Mouse (Mus musculus): ENCODE results near the gene Gprc5a.

Gene Gprc5a

DNA sequence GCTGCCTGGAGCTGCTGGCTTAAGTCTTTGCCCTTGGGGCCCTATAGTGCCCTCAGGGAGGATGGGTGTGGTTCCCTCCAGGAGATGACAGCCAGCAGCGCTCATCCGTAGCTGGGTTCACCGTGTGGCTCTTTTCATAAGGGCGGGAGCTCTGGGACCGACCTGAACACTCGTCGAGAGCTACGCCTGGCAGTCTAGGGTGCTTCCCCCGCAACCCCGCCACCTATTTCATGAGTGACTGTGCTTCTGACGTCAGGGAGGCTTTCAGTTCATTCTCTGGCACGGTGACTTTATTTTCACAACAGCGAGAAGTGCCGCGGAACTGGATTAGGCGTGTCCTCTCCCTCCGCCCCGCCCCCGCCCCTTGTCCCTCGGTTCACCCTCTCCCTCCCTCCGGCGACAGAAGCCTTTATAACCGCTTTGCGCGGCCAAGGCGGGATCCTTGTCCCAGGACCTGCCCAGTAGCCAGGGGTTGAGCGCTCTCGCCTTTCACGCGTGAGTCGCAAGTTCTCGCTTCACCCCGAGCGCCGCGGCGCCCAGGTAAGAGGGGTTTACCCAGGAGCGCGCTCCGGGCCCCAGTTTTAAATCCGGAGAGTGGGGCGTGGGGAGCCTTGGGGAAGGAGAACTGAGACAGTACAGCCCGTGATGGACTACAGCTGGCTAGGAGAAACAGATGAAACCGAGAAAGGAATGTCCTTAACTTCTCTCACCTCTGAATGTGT, at the start of gene Gprc5a:
Gene Gprc5a, plus strand, starts transcription at position 416 of the 722 bp plus-strand sequence.
- DNase-seq (ENCODE audit: low spot score) = peak; percentile 61

DNA sequence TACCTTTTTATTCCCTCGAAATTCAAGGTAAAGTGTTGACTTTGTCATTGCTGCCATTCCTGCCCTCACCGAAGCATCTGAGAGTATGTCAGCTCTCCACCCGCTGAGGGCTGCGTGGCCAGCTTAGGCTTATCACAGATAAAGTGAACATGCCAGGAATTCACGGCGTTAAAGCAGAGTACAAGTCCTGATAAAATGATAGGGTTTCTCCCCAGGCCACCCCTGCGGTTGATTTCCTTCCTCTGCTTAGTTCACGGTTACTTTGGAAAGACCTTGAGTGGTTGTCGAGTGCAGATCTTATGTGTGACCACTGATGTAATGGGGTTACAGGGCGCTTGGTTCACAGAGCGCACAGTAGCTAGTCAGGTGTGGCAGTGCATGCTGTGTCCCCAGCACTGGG, 48.2 kb upstream of the Gprc5a start:
- DNase-seq (ENCODE audit: low spot score) = no peak

GRCm38 (mm10) chr6:135019564-135019963, 45.9 kb upstream of the Gprc5a start:
- no peak for DNase-seq (ENCODE audit: low spot score)

DNA sequence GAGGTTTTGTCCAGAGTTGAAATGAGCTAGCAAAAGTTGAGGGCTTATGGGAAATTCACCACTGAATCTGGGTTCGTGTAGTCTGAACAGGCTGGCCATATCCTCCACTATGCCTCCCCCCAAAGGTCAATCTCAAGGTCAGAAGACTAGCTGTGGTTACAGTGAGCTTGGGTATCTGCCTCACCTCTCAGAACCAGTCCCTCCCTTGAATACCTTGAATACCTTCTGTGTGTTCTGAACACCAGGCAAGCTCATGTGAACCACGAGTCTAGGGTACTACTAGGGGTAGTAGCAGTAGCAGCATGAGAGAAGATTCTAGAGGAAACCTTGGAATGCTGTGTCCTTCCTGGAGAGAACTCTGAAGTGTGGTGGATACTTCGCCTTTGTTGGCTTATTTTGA, 43.8 kb upstream of the Gprc5a start:
- DNase-seq (ENCODE audit: low spot score) = no peak

DNA sequence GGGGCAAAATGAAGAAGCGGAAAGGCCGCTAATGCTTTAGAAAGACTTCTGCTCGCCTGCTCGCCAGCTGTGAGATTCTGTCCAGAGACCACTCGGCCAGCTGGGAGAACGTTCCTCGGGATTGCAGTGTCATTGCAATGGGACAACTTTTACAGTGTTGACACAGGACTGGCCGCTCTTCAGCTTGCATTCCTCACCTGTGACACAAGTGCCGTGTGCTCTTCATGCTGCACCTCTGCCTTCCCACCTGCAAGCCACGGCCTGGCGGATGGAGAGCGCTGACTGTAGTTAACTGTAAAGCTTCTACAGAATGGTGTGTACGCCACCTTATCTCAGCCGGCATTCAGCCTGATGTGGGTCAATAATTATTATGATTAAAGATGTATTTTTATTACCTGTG, 42.1 kb upstream of the Gprc5a start:
- no peak for DNase-seq (ENCODE audit: low spot score)

DNA sequence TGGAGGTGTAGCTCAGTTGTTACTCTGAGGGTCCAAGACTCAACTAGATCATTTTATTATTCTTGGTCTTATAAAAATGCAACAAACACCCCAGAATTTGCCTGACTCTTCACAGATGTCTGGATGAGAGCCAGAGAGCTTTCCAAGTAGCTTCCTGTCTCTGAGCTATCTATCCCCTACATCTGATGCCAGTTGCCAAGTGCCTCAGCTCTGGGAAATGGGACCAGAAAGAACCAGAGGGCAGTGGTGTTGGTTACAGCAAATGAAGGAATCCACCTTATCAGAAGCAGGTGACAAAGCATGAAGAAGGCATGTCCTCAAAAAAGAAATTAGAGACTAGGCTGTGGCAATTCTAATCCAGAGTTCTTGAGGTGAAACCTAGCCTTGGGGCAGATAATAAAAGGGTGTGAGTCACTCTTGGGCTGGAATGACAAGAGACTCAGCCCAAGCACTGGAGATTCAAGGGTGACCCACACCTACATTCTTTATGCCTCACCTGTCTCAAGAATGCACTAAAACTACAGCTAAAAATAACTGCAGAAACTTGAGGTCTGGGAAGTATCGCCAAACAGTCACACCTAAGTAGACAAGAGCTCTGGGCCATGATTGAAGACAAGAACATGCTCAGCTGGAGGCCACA, 40.5 kb upstream of the Gprc5a start:
- no peak for DNase-seq (ENCODE audit: low spot score)

DNA sequence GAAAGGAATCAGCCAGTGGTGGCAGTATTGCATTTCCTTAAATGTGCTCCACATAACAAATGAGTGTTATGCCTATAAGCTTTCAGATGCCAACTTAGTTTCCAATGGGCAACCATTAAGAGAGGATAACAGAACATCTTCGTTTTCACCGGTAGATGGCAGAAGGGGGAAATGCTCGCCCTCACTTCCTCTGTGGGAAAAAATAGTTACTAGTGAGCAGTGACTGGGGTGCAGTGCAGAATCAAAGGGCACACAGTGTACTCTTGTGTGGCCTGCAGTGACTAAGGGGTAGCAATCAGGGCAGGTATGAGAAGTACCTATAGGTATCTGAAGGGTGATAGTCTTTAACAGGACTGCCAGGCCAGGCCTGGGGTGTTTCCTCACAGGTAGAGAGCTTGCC, 39.2 kb upstream of the Gprc5a start:
- peak; percentile 55 for DNase-seq (ENCODE audit: low spot score)

DNA sequence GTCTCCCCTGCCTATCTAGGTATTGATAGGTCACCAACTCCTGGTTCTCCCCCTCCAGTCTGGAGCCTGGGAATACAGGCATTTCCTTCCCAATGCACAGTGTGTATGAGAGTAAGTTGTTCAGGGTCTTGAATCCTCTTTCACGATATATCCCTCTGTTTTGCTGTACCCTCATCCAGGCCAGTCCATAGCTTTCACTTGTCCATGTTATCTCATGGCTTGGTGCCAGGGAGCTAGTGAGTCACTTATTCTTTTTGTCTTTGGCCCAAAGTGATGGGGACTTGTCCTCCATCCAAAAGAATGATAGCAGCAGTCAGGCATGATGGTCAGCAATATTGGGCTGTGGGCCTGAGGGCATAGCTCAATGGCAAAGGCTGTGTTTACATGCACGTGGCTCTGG, 38.7 kb upstream of the Gprc5a start:
- no peak for DNase-seq (ENCODE audit: low spot score)

DNA sequence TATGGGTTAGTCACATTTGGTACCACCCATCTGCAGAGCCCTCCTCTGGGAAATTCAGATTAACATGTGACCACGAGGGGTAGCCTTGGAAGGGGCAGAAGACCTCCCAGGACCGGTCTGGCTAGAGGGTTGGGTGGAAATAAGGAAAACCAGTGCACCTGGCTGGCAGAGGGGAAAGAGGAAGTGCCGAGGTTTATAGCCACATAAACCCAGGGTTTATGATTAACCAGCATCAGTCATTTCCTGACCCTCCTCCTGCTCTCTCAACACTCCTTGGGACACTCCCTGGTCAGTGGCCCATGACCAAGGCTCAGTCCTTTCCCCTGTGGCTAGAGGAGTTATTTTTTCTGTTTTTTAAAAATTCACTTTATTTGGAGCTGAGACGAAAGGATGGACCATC, 36.2 kb upstream of the Gprc5a start:
- DNase-seq (ENCODE audit: low spot score) = no peak

GRCm38 (mm10) chr6:135038674-135039073, 26.8 kb upstream of the Gprc5a start:
- no peak for DNase-seq (ENCODE audit: low spot score)

- no peak for DNase-seq (ENCODE audit: low spot score)
Observed at GRCm38 (mm10) chr6:135040275-135040871, 25.1 kb upstream of the Gprc5a start.

- DNase-seq (ENCODE audit: low spot score) = no peak
Observed at GRCm38 (mm10) chr6:135041930-135042329, 23.5 kb upstream of the Gprc5a start.

DNA sequence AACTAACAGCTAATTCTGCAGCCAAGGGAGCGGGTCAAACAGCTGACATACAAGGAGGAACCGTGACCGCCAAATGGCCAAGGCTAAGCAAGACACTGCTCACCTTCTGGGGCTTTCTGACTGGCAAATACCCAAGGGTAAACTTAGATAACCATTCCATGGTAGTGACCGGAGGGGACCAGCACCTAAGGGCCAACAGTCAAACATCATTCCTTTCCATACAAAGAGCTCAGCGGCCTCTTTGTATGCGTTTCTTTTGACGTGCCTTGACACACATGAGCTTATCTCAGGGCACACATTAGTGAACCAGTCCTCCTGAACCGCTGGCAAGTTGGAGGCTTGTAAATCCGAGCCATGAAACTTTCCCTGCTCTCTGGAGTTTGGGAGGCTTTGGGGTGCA, 18.2 kb upstream of the Gprc5a start:
- no peak for DNase-seq (ENCODE audit: low spot score)

- DNase-seq (ENCODE audit: low spot score) = no peak
Observed at GRCm38 (mm10) chr6:135048509-135048908, 16.9 kb upstream of the Gprc5a start.

DNA sequence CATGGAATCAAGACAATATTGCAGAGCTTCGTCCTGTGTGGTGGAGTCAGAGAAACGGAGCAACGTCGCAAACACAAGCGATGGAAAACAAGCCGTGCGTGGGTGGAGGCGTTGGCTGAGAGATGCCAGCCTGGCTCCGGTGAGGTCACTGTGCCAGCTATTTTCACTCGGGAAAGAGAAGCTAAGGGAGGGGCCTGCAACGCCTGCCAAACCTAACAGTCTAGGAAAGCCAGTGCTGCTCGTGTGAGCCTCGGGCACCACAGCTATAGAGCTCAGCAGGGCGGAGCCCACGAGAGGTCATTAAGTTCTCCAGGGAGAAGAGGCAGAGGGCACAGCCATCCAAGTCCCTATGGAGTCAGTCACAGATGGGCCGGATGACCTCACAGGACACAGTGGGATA, 16.5 kb upstream of the Gprc5a start:
- no peak for DNase-seq (ENCODE audit: low spot score)

DNA sequence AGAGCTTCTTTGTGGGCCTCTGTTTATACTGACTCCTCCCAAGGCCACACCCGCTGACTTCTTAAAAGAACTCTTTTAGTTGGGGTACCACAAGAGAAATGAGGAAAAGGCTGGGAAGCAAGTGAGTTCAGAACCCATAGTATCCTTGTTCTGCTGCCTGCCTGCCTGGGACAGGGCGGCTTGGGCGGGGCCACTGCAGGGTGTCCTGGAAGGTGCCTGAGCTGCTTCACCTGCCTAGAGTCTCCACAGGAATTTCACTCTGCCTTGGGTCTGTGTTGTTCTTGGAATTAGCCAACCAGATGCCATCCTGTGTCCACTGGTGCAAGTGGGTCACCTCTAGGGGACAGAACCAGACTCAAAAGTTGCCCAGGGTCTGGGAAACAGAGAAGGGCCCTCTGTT, 11.7 kb upstream of the Gprc5a start:
- DNase-seq (ENCODE audit: low spot score) = no peak

GRCm38 (mm10) chr6:135055882-135056281, 9.6 kb upstream of the Gprc5a start:
- DNase-seq (ENCODE audit: low spot score) = no peak

GRCm38 (mm10) chr6:135060728-135061127, 4.7 kb upstream of the Gprc5a start:
- DNase-seq (ENCODE audit: low spot score) = no peak

DNA sequence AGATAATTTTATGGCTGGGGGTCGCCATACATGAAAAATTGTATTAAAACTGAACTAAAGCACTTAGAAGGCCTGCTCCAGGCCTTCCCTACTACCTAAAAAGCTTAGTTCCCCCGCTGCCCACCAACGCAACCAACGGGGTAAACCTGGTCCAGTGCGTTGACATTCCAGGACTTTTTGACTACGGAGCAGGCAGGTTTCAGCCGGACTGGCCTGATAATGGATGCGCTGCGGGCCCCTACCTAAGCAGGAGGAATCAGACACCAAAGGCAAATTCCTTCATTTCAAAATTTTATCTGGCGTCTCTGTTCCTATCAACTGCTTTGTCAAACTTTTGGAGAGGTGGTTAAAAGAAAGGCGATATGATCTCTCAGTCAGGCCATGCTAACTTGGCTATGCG, 830 bp upstream of the Gprc5a start:
- DNase-seq (ENCODE audit: low spot score) = no peak

DNA sequence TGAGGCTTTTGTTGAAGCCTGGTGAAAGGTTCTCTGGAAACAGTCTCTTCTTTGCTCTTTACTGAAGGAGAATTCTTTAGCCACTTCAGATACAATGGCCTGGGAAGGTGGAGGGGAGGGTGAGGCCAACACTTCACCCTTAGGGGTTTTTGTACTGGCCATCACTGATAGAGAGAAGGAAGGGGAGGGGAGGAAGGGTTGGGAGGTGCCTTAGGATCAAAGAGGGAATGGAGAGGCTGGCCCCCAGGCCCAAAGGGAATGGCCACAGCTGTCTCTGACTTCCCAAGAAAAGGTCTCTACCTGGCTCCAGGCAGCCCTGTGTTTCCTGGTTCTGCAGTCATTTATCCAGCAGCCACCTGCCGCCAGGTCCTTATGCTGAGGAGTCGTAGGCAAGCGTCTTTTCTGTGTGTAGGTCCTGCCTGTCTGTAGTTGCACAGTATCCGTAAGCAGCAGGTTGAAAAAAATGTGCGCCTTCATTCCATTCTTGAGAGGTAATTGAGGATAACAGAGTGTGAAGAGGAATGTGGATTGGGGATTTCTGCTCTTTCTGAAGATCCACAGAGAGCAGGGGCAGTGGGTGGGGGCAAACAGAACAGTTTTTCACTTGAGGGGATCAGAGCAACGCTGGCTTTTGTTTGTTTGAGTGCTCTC, 1.5 kb downstream of the Gprc5a start:
- no peak for DNase-seq (ENCODE audit: low spot score)

GRCm38 (mm10) chr6:135068221-135068620, 2.8 kb downstream of the Gprc5a start:
- no peak for DNase-seq (ENCODE audit: low spot score)

GRCm38 (mm10) chr6:135069856-135070255, 4.4 kb downstream of the Gprc5a start:
- no peak for DNase-seq (ENCODE audit: low spot score)

GRCm38 (mm10) chr6:135070347-135070746, 4.9 kb downstream of the Gprc5a start:
- no peak for DNase-seq (ENCODE audit: low spot score)
